Mouse (Mus musculus): Measurements from ENCODE around the gene Ffar1.

DNA sequence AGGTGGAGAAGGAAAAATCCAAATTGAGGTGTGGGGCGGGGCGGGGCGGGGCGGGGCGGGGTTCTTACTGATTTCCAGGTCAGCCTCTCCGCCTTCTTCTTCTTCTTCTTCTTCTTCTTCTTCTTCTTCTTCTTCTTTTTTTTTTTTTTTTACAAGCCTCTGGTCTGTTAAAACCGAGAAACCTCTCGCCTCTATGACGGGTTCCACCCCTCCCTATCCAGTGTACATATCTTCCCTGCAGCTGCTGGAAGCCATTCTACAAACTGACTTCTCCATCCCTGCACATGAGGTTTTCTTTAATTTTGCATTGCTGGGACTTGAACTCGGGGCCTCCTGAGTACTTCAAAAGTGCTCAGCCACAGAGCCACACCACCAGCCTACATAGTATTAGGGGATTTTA is 34.7 kb downstream of the Ffar1 start:
- TF ChIP-seq CTCF (IDR thresholded peaks at IDR 0.05; ENCODE audit: control insufficient read depth, insufficient read depth, insufficient read length) (no peak), MYOG (IDR thresholded peaks at IDR 0.05; ENCODE audit: control insufficient read depth, extremely low read depth, insufficient read length) (no peak), MAX (IDR thresholded peaks at IDR 0.05) (no peak)

Data from C2C12 (cell line).